Mouse (Mus musculus) CH12.LX (cell line): ENCODE data around the gene Tada1. TPM values are rescaled to one million over a fixed set of nuclear protein-coding genes. Genes with fewer than 3 reads are reported as not detected.

Experiments used
- DNase-seq: peaks from one replicate; pipeline ENCODE4 v3.0.0-alpha.2; 2013; ENCODE audit errors: extremely low read depth
- H3K27ac ChIP-seq: 2 replicates; pipeline ENCODE4 v1.5.1; 2012; ENCODE audit warnings: low read depth, mild to moderate bottlenecking, control low read depth, moderate library complexity; ENCODE audit not compliant: insufficient read depth
- H3K27me3 ChIP-seq: replicated peaks from 2 replicates; pipeline ENCODE3; 2012; ENCODE audit warnings: inconsistent platforms
- H3K36me3 ChIP-seq, 2 experiments: replicated peaks in 1 of 2; 2 replicates each; pipeline versions ENCODE3 to v1.6.1; 2012; ENCODE audit warnings: inconsistent platforms in 1 of 2, low read length in 1 of 2, mild to moderate bottlenecking in 1 of 2, mixed read lengths in 1 of 2, moderate library complexity in 1 of 2; ENCODE audit not compliant: control insufficient read depth in 1 of 2, insufficient read depth in 1 of 2
- H3K4me1 ChIP-seq, 2 experiments: 2 replicates each; pipeline ENCODE4 v1.6.1; 2012; ENCODE audit warnings: inconsistent platforms in 1 of 2, moderate library complexity in 1 of 2; ENCODE audit not compliant: insufficient read depth in 2 of 2, control insufficient read depth in 1 of 2
- H3K4me2 ChIP-seq: 2 replicates; pipeline ENCODE4 v1.6.1; 2012; ENCODE audit warnings: low read depth, mild to moderate bottlenecking, control low read depth; ENCODE audit not compliant: poor library complexity, insufficient read depth, severe bottlenecking
- H3K4me3 ChIP-seq, 3 experiments: fragments of 150-350 bp in 1 of 3; sonication (generic) in 1 of 3; replicated peaks in 1 of 3; 2 replicates each; pipeline versions ENCODE3 to v1.5.1; 2011 to 2012; ENCODE audit warnings: low read depth in 2 of 3, low read length in 2 of 3, mild to moderate bottlenecking in 2 of 3, moderate library complexity in 2 of 3, control low read depth in 1 of 3, improper control_type of control experiment in 1 of 3, inconsistent platforms in 1 of 3, mixed read lengths in 1 of 3; ENCODE audit not compliant: poor library complexity in 1 of 3
- H3K79me2 ChIP-seq: replicated peaks from 2 replicates; pipeline ENCODE4 v1.6.1; 2012; ENCODE audit warnings: mild to moderate bottlenecking, moderate library complexity; ENCODE audit not compliant: control insufficient read depth, poor library complexity, insufficient read depth, severe bottlenecking; ENCODE audit errors: extremely low read depth
- H3K9ac ChIP-seq: 2 replicates; pipeline ENCODE4 v1.6.1; 2012; ENCODE audit warnings: low read depth, mild to moderate bottlenecking, control low read depth, moderate library complexity; ENCODE audit not compliant: insufficient read depth
- H3K9me3 ChIP-seq: replicated peaks from 2 replicates; pipeline ENCODE3; 2012; ENCODE audit warnings: low read length, inconsistent platforms, mixed read lengths
- CHD1 ChIP-seq: IDR thresholded peaks from 2 replicates; pipeline ENCODE4 v1.6.1; 2012; ENCODE audit warnings: low read depth, low read length, improper control_type of control experiment, inconsistent platforms
- CHD2 ChIP-seq: IDR thresholded peaks from 2 replicates; pipeline ENCODE4 v1.6.1; 2011; ENCODE audit warnings: low read length, improper control_type of control experiment
- CTCF ChIP-seq, 2 experiments: IDR thresholded peaks in 1 of 2; conservative IDR thresholded peaks in 1 of 2; 2 replicates each; pipeline ENCODE4 v1.5.1; 2011 to 2012; ENCODE audit warnings: low read depth in 2 of 2, low read length in 2 of 2, improper control_type of control experiment in 1 of 2, inconsistent platforms in 1 of 2, mild to moderate bottlenecking in 1 of 2, moderate library complexity in 1 of 2
- E2F4 ChIP-seq: IDR thresholded peaks from 2 replicates; pipeline ENCODE4 v1.6.1; 2011; ENCODE audit warnings: low read depth, low read length, improper control_type of control experiment; ENCODE audit not compliant: insufficient replicate concordance
- ELF1 ChIP-seq: IDR thresholded peaks from 2 replicates; pipeline ENCODE4 v1.6.1; 2014; ENCODE audit warnings: low read depth, mild to moderate bottlenecking, inconsistent platforms, low read length, improper control_type of control experiment
- EP300 ChIP-seq: IDR thresholded peaks from 2 replicates; pipeline ENCODE4 v1.6.1; 2011; ENCODE audit warnings: low read length, improper control_type of control experiment
- GABPA ChIP-seq: IDR thresholded peaks from 2 replicates; pipeline ENCODE4 v1.6.1; 2012; ENCODE audit warnings: low read depth, low read length, improper control_type of control experiment, inconsistent platforms; ENCODE audit not compliant: insufficient replicate concordance
- JUN ChIP-seq: IDR thresholded peaks from 2 replicates; pipeline ENCODE4 v1.6.1; 2011; ENCODE audit warnings: low read depth, mild to moderate bottlenecking, low read length, improper control_type of control experiment, moderate library complexity; ENCODE audit not compliant: insufficient read depth
- KAT2A ChIP-seq: IDR thresholded peaks from 2 replicates; pipeline ENCODE4 v1.6.1; 2012; ENCODE audit warnings: low read length, improper control_type of control experiment, inconsistent platforms; ENCODE audit not compliant: insufficient replicate concordance
- MAFK ChIP-seq: IDR thresholded peaks from 2 replicates; pipeline ENCODE4 v1.6.1; 2011; ENCODE audit warnings: low read length, improper control_type of control experiment; ENCODE audit not compliant: insufficient replicate concordance
- MAX ChIP-seq: IDR thresholded peaks from 2 replicates; pipeline ENCODE4 v1.6.1; 2011; ENCODE audit warnings: low read length, improper control_type of control experiment
- MEF2A ChIP-seq: IDR thresholded peaks from 2 replicates; pipeline ENCODE4 v1.6.1; 2014; ENCODE audit warnings: low read depth, mild to moderate bottlenecking, inconsistent platforms, low read length, improper control_type of control experiment, borderline replicate concordance
- MYC ChIP-seq: IDR thresholded peaks from 2 replicates; pipeline ENCODE4 v1.6.1; 2011; ENCODE audit warnings: low read depth, mild to moderate bottlenecking, improper control_type of control experiment, low read length
- NELFE ChIP-seq: IDR thresholded peaks from 2 replicates; pipeline ENCODE4 v1.6.1; 2011; ENCODE audit warnings: low read depth, low read length, improper control_type of control experiment
- PAX5 ChIP-seq: IDR thresholded peaks from 2 replicates; pipeline ENCODE4 v1.6.1; 2012; ENCODE audit warnings: low read length, inconsistent platforms, mixed read lengths
- RAD21 ChIP-seq: IDR thresholded peaks from 2 replicates; pipeline ENCODE4 v1.6.1; 2011; ENCODE audit warnings: low read depth, mild to moderate bottlenecking, low read length, improper control_type of control experiment, moderate library complexity
- RCOR1 ChIP-seq: conservative IDR thresholded peaks from 2 replicates; pipeline ENCODE4 v1.6.1; 2012; ENCODE audit warnings: low read depth, mild to moderate bottlenecking, inconsistent platforms, low read length, improper control_type of control experiment
- SIN3A ChIP-seq: IDR thresholded peaks from 2 replicates; pipeline ENCODE4 v1.6.1; 2012; ENCODE audit warnings: low read length, improper control_type of control experiment, inconsistent platforms
- SMC3 ChIP-seq: IDR thresholded peaks from 2 replicates; pipeline ENCODE4 v1.6.1; 2011; ENCODE audit warnings: low read depth, low read length, improper control_type of control experiment
- TBP ChIP-seq: conservative IDR thresholded peaks from 2 replicates; pipeline ENCODE4 v1.6.1; 2011; ENCODE audit warnings: low read depth, low read length, improper control_type of control experiment
- TCF12 ChIP-seq: IDR thresholded peaks from 2 replicates; pipeline ENCODE4 v1.6.1; 2014; ENCODE audit warnings: low read depth, mild to moderate bottlenecking, inconsistent platforms, low read length, improper control_type of control experiment
- USF2 ChIP-seq: conservative IDR thresholded peaks from 2 replicates; pipeline ENCODE4 v1.6.1; 2011; ENCODE audit warnings: low read depth, low read length, improper control_type of control experiment
- ZC3H11A ChIP-seq: IDR thresholded peaks from 2 replicates; pipeline ENCODE4 v1.6.1; 2012; ENCODE audit warnings: low read depth, mild to moderate bottlenecking, inconsistent platforms, low read length, improper control_type of control experiment
- ZKSCAN1 ChIP-seq: IDR thresholded peaks from 2 replicates; pipeline ENCODE4 v1.6.1; 2012; ENCODE audit warnings: low read depth, inconsistent platforms, low read length, improper control_type of control experiment, borderline replicate concordance
- ZMIZ1 ChIP-seq: IDR thresholded peaks from 2 replicates; pipeline ENCODE4 v1.6.1; 2012; ENCODE audit warnings: low read depth, mild to moderate bottlenecking, inconsistent platforms, low read length, improper control_type of control experiment
- ZNF384 ChIP-seq: IDR thresholded peaks from 2 replicates; pipeline ENCODE4 v1.6.1; 2012; ENCODE audit warnings: low read depth, low read length, improper control_type of control experiment, inconsistent platforms
- dilution Hi-C: fragments of 300-500 bp; cut with MboI; formaldehyde crosslinking; loops from 2 replicates; pipeline ENCODE4 v1.14.3; 2020; ENCODE audit warnings: low sequenced_read_pairs; ENCODE audit not compliant: extremely low pct_unique_long_range_greater_than_20kb, extremely low pct_ligation_motif_present
- in situ Hi-C: fragments of 300-500 bp; cut with MboI; formaldehyde crosslinking; loops from 3 replicates; pipeline ENCODE4 v1.14.3; 2019; ENCODE audit warnings: low sequenced_read_pairs, low pct_ligation_motif_present, low pct_unique_long_range_greater_than_20kb, mixed read lengths
- polyA plus RNA-seq: library from polyadenylated mRNA; unstranded; fragments of >175 nt; gene quantifications from 2 replicates; pipeline ENCODE4 v1.2.1, GENCODE M21; 2012; ENCODE audit warnings: low read depth; ENCODE audit not compliant: insufficient read length
- total RNA-seq, 2 experiments: library from RNA; depleted of rRNA; stranded (reverse); fragments of 300-350 nt in 1 of 2; fragments of >200 nt in 1 of 2; gene quantifications; 2 replicates each; pipeline ENCODE4 v1.2.3; 2012 to 2014

Gene Tada1
- total and polyA plus RNA-seq, 3 experiments: 46.3 to 80.1 (median 49.6) TPM

DNA sequence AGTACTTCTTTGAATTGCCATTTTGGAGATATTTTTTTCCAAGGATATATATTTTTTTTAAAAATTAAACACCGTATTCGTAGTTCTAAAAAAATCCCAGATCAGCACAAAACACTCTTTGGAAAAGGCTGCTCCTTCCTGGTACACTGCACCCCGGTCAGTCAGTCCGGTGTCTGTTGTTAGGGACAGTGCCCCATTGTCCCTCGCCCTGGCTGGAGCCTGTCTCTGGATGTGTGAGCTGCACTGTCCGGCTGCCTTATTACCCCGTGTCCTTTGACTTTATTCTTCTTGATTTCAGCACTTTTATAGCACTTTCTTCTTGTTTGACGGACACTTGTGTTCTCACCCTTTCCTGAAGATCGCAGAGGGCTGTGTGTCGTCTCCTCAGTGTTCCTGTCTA, 5.7 kb downstream of the Tada1 start:
- Histone ChIP-seq H3K27ac (no peak overlapping the region), H3K4me2 (no peak overlapping the region), H3K9ac (no peak overlapping the region), H3K4me1 (peaks cover 7 to 19% of the 10 kb centered on the region in 2 experiments), H3K79me2 (peaks cover 24% of the 10 kb centered on the region), H3K27me3 (no peaks in the 10 kb centered on the region), H3K36me3 (peaks cover 46 to 77% of the 10 kb centered on the region in 2 experiments), H3K9me3 (no peaks in the 10 kb centered on the region), H3K4me3 (no peak overlapping the region)
- TF ChIP-seq ZNF384 (no peak), PAX5 (no peak), JUN (no peak), RCOR1 (no peak)
- dilution Hi-C loops (no loop called here), in situ Hi-C loops (loop anchor here (25.0 kb wide), 2 partner anchors 397 to 572 kb away; no protein-coding TSS in a partner anchor)
- DNase-seq: no peak

DNA sequence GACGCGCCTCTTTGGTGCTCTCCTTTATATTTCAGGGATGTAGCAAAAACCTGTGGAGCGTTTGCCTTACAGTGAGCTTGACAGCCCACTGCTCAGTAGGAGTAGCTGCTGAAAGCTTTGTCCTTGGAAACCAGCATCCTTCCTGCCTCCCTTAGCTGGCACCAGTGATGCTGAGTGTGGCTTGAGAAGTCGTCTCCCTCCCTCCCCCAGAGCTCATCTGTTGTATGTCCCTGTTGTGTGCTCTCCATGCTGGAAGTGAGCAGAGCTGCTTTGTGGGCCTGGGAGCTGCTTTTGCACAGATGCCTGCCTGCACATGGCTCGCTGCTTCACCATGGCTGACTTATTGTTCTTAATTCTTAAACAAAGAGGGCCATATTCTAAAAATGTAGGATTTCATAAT, 6.5 kb downstream of the Tada1 start:
- Histone ChIP-seq H3K36me3 (peaks cover 51 to 84% of the 10 kb centered on the region in 2 experiments), H3K27me3 (no peaks in the 10 kb centered on the region)
- no peak for DNase-seq

DNA sequence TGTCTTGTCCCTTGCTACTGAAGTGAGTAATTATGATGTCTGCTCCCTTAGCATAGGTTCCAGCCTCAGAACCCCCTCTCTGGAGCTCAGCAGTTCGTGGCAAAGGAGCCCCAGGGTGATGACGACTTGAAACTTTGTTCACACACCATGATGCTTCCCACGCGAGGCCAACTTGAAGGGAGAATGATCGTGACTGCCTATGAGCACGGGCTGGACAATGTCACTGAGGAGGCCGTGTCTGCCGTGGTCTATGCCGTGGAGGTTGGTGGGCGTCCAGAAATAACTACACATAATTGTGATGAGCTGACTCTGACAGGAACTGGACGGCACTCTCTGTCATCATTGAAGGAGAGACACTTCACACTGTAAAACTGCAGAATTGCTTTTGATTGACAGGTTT, 9.6 kb downstream of the Tada1 start:
- Histone ChIP-seq H3K9ac (no peak overlapping the region), H3K36me3 (peaks cover 56 to 93% of the 10 kb centered on the region in 2 experiments), H3K9me3 (no peaks in the 10 kb centered on the region), H3K4me3 (no peak overlapping the region), H3K4me2 (no peak overlapping the region), H3K4me1 (no peaks in the 10 kb centered on the region), H3K27me3 (no peaks in the 10 kb centered on the region), H3K27ac (no peak overlapping the region), H3K79me2 (no peaks in the 10 kb centered on the region)
- TF ChIP-seq CHD2: no peak
- TF ChIP-seq CHD1: no peak
- no peak for TF ChIP-seq RAD21
- TF ChIP-seq KAT2A: no peak
- TF ChIP-seq JUN: no peak
- no peak for TF ChIP-seq GABPA
- TF ChIP-seq ZKSCAN1: no peak
- TF ChIP-seq MYC: no peak
- TF ChIP-seq TBP: no peak
- in situ Hi-C loops (loop anchor here (25.0 kb wide), 2 partner anchors 401 to 576 kb away; no protein-coding TSS in a partner anchor), dilution Hi-C loops (no loop called here)
- DNase-seq: no peak

More for the DNA sequence above, 6.5 kb downstream of the Tada1 start:
- peaks cover 7 to 18% of the 10 kb centered on the region in 2 experiments for H3K4me1 ChIP-seq
- H3K79me2 ChIP-seq: peaks cover 19% of the 10 kb centered on the region
- H3K9ac ChIP-seq: no peak overlapping the region
- dilution Hi-C loops: no loop called here
- H3K9me3 ChIP-seq: no peaks in the 10 kb centered on the region
- in situ Hi-C loops: loop anchor here (25.0 kb wide), 2 partner anchors 398 to 573 kb away; no protein-coding TSS in a partner anchor
- no peak overlapping the region for H3K4me3 ChIP-seq
- no peak overlapping the region for H3K27ac ChIP-seq
- no peak overlapping the region for H3K4me2 ChIP-seq
- TF ChIP-seq MAFK: no peak
- TF ChIP-seq EP300: no peak
- TF ChIP-seq NELFE: no peak
- TF ChIP-seq USF2: no peak
- TF ChIP-seq MAX: no peak
- no peak for TF ChIP-seq RCOR1
- TF ChIP-seq SIN3A: no peak
- TF ChIP-seq TCF12: no peak
- TF ChIP-seq ZMIZ1: no peak
- no peak for TF ChIP-seq MEF2A
- no peak for TF ChIP-seq E2F4
- TF ChIP-seq ZC3H11A: no peak
- no peak for TF ChIP-seq ZKSCAN1
- no peak for TF ChIP-seq CTCF (conservative IDR thresholded peaks at IDR 0.05 in 1 of 2, IDR thresholded peaks at IDR 0.05 in 1 of 2; ENCODE audit: low read depth in 2 of 2, low read length in 2 of 2)
- TF ChIP-seq SMC3: no peak
- no peak for TF ChIP-seq ELF1
